9 mouse cellular contexts compared by ENCODE assay signal in genomic region chr9:59723791-59724442, GRCm38 (mm10). TPM values are rescaled to one million over a fixed set of nuclear protein-coding genes. Genes with fewer than 3 reads are reported as not detected.
DNase-seq lines count a peak whose midpoint lies in the region; ATAC-seq and TF ChIP-seq lines count a peak whose summit lies in the region.
"Had no signal": no experiment of that assay in that cellular context is flagged by ENCODE, and none has a peak within 500 bp of the region (broad histone marks: within the 10 kb centered on the region; RNA-seq: fewer than 3 reads in every experiment).

No protein-coding gene starts in this region.

- H3K4me1 ChIP-seq in heart, embryonic 10.5 days: peaks cover 17% of the 10 kb centered on the region
- 0 out of 2 replicates have a peak, but pooled peaks cover 6% of the 10 kb centered on the region for H3K4me1 ChIP-seq in kidney, postnatal 0 days (replicated peaks; ENCODE audit: insufficient read depth, low read length)
- H3K4me1 ChIP-seq in limb, embryonic 11.5 days (ENCODE audit: control insufficient read depth, insufficient read depth, low read length): 0 out of 2 replicates have a peak, but pooled peaks cover 2% of the 10 kb centered on the region

- no peak overlapping the region for H3K4me3 ChIP-seq in heart, embryonic 10.5 days
- H3K4me3 ChIP-seq in kidney, postnatal 0 days (replicated peaks; ENCODE audit: low read depth, low read length): no peak overlapping the region
- no peak overlapping the region for H3K4me3 ChIP-seq in limb, embryonic 11.5 days (ENCODE audit: low read depth, low read length)
- H3K4me3 ChIP-seq: neural tube, embryonic 13.5 days had no signal

- peak; percentile 14 for DNase-seq in embryo, embryonic 11 days
- no peak for DNase-seq in embryo, embryonic 10.5 days (ENCODE audit: low spot score)
- DNase-seq in cerebellum, adult 18-20 months: peak; percentile 17 to 48
- DNase-seq in heart, embryonic 10.5 days (ENCODE audit: low spot score): peak; percentile 77
- DNase-seq in kidney, postnatal 0 days (ENCODE audit: low spot score): peak; percentile 71
- peak; percentile 36 for DNase-seq in limb, embryonic 11.5 days (ENCODE audit: low spot score)
- peak; percentile 46 for DNase-seq in right cerebral cortex, postnatal 4 days
- DNase-seq in adrenal gland, postnatal 25 days: no peak

- H3K9ac ChIP-seq in kidney, postnatal 0 days (ENCODE audit: low read depth, low read length): peak overlapping the region; percentile 31; the same call in 1 of the 2 replicates
- no peak overlapping the region for H3K9ac ChIP-seq in limb, embryonic 11.5 days (ENCODE audit: low read length)

- H3K4me2 ChIP-seq in kidney, postnatal 0 days (ENCODE audit: low read length): peak overlapping the region; percentile 53
- H3K4me2 ChIP-seq in limb, embryonic 11.5 days (ENCODE audit: low read depth, severe bottlenecking): no peak overlapping the region

- peak; percentile 89 for ATAC-seq in kidney, postnatal 0 days (replicated peaks; ENCODE audit: low FRiP score, low read depth)
- no peak for ATAC-seq in limb, embryonic 11.5 days (ENCODE audit: insufficient number of reproducible peaks, low FRiP score, low TSS enrichment, low read depth)

- H3K27me3 ChIP-seq in heart, embryonic 10.5 days (ENCODE audit: insufficient read depth, poor library complexity, severe bottlenecking): no peaks in the 10 kb centered on the region
- H3K27me3 ChIP-seq in kidney, postnatal 0 days (ENCODE audit: insufficient read depth, low read length): no peaks in the 10 kb centered on the region
- no peaks in the 10 kb centered on the region for H3K27me3 ChIP-seq in limb, embryonic 11.5 days (ENCODE audit: control insufficient read depth, insufficient read depth, low read length)

- no peak for TF ChIP-seq CTCF in kidney, postnatal 0 days (IDR thresholded peaks at IDR 0.05; ENCODE audit: low read depth)

- H3K9me3 ChIP-seq in heart, embryonic 10.5 days: no peaks in the 10 kb centered on the region
- no peaks in the 10 kb centered on the region for H3K9me3 ChIP-seq in kidney, postnatal 0 days (replicated peaks; ENCODE audit: low read length)
- H3K9me3 ChIP-seq in limb, embryonic 11.5 days (ENCODE audit: control insufficient read depth, low read length): no peaks in the 10 kb centered on the region
- H3K9me3 ChIP-seq: neural tube, embryonic 13.5 days had no signal

- H3K27ac ChIP-seq in heart, embryonic 10.5 days: peak overlapping the region; percentile 57
- H3K27ac ChIP-seq in kidney, postnatal 0 days: peak overlapping the region; percentile 93
- no peak overlapping the region for H3K27ac ChIP-seq in limb, embryonic 11.5 days (replicated peaks; ENCODE audit: low read depth, low read length)
- H3K27ac ChIP-seq: neural tube, embryonic 13.5 days had no signal

- WGBS in heart, embryonic 10.5 days: 61% methylated on average over 8 of the region's 8 CpGs
- WGBS in kidney, postnatal 0 days: 33% methylated on average over 8 of the region's 8 CpGs
- 75% methylated on average over 8 of the region's 8 CpGs for WGBS in limb, embryonic 11.5 days

- no peaks in the 10 kb centered on the region for H3K36me3 ChIP-seq in heart, embryonic 10.5 days
- H3K36me3 ChIP-seq in kidney, postnatal 0 days (ENCODE audit: insufficient read depth, low read length): no peaks in the 10 kb centered on the region
- no peaks in the 10 kb centered on the region for H3K36me3 ChIP-seq in limb, embryonic 11.5 days (ENCODE audit: control insufficient read depth, insufficient read depth, low read length)
- H3K36me3 ChIP-seq: neural tube, embryonic 13.5 days had no signal

RNA-seq across cellular contexts. Expression of gene Senp8, which starts 26.6 kb away (rescaled TPM):
- polyA plus RNA-seq in heart, embryonic 10.5 days (2016; fragmentation: Nextera tagmentation; extraction: Ambion mirVana): 12.4 and 14.4 TPM in 2 replicates
- polyA plus RNA-seq in kidney, postnatal 0 days (2015; fragmentation: Nextera tagmentation; extraction: Ambion mirVana): 8.6 and 9.2 TPM in 2 replicates
- polyA plus RNA-seq in limb, embryonic 11.5 days (2014; fragmentation: Nextera tagmentation; extraction: Ambion mirVana): 20.0 and 20.1 TPM in 2 replicates
- 11.4 and 12.2 TPM in 2 replicates for total RNA-seq in adrenal gland, postnatal 25 days (2021)

RNA-seq across cellular contexts. Expression of gene Myo9a, which starts 26.8 kb away (rescaled TPM):
- polyA plus RNA-seq in heart, embryonic 10.5 days (2016; fragmentation: Nextera tagmentation; extraction: Ambion mirVana): 9.5 and 10.2 TPM in 2 replicates
- polyA plus RNA-seq in kidney, postnatal 0 days (2015; fragmentation: Nextera tagmentation; extraction: Ambion mirVana): 12.4 and 14.5 TPM in 2 replicates
- polyA plus RNA-seq in limb, embryonic 11.5 days (2014; fragmentation: Nextera tagmentation; extraction: Ambion mirVana): 14.1 and 17.7 TPM in 2 replicates
- total RNA-seq in adrenal gland, postnatal 25 days (2021): 14.4 and 15.1 TPM in 2 replicates

RNA-seq across cellular contexts. Expression of gene Gramd2, which starts 44.0 kb away (rescaled TPM):
- polyA plus RNA-seq in heart, embryonic 10.5 days (2016; fragmentation: Nextera tagmentation; extraction: Ambion mirVana): 0.10 and 0.18 TPM in 2 replicates
- 1.2 and 1.4 TPM in 2 replicates for polyA plus RNA-seq in kidney, postnatal 0 days (2015; fragmentation: Nextera tagmentation; extraction: Ambion mirVana)
- polyA plus RNA-seq in limb, embryonic 11.5 days (2014; fragmentation: Nextera tagmentation; extraction: Ambion mirVana): 0.20 and 0.27 TPM in 2 replicates
- 0.12 and 0.24 TPM in 2 replicates for total RNA-seq in adrenal gland, postnatal 25 days (2021)

Comparison
In these comparisons a context has a peak if more than half of its experiments do, and no peak if none do; other contexts are left out.
1. DNase-seq: peak in embryo, embryonic 11 days (single experiment), cerebellum, adult 18-20 months (2 of 2), heart, embryonic 10.5 days (single experiment), kidney, postnatal 0 days (single experiment), limb, embryonic 11.5 days (single experiment) and right cerebral cortex, postnatal 4 days (single experiment); none in embryo, embryonic 10.5 days (single experiment) and adrenal gland, postnatal 25 days (single experiment).